Mouse (Mus musculus): Measurements from ENCODE around the gene Rpp25l.
"Not testable (repeated sequence)": the region's sequence is repeated elsewhere in the genome, so short reads cannot be mapped to it uniquely, and the experiment has no call there.

Rpp25l gene

GRCm38 (mm10) chr4:41737602-41738255, 24.4 kb upstream of the Rpp25l start:
- peak; percentile 58 to 76 for DNase-seq (ENCODE audit: low spot score in 2 of 2)

GRCm38 (mm10) chr4:41731052-41731765, 17.9 kb upstream of the Rpp25l start, which contains the start of gene Arid3c:
Gene Arid3c, minus strand, starts transcription at chr4:41731142.
- peak in 1 of 2 experiments; percentile 19 for DNase-seq (ENCODE audit: low spot score in 2 of 2)

- no peak for DNase-seq (ENCODE audit: low spot score in 2 of 2)
Measured at GRCm38 (mm10) chr4:41726826-41727621, 13.7 kb upstream of the Rpp25l start.

GRCm38 (mm10) chr4:41722918-41723351, 9.6 kb upstream of the Rpp25l start, which contains the start of gene Dctn3:
Gene Dctn3, minus strand, starts transcription at chr4:41723170.
- DNase-seq (ENCODE audit: low spot score in 2 of 2): peak; percentile 69 to 84

- DNase-seq (ENCODE audit: low spot score in 2 of 2): no peak
Measured at GRCm38 (mm10) chr4:41716834-41717233, 3.5 kb upstream of the Rpp25l start.

GRCm38 (mm10) chr4:41715596-41715995, 2.3 kb upstream of the Rpp25l start:
- DNase-seq (ENCODE audit: low spot score in 2 of 2): peak in 1 of 2 experiments; percentile 34

- DNase-seq (ENCODE audit: low spot score in 2 of 2): no peak
Measured at GRCm38 (mm10) chr4:41715082-41715481, 1.7 kb upstream of the Rpp25l start.

- DNase-seq (ENCODE audit: low spot score in 2 of 2): peak in 1 of 2 experiments; percentile 23
Measured at GRCm38 (mm10) chr4:41714276-41714675, 942 bp upstream of the Rpp25l start.

GRCm38 (mm10) chr4:41712421-41713196, 725 bp downstream of the Rpp25l start:
- peak in 1 of 2 experiments; percentile 21 for DNase-seq (ENCODE audit: low spot score in 2 of 2)

- DNase-seq (ENCODE audit: low spot score in 2 of 2): no peak
Measured at GRCm38 (mm10) chr4:41711705-41712375, 1.5 kb downstream of the Rpp25l start.

- DNase-seq (ENCODE audit: low spot score in 2 of 2): no peak
Measured at GRCm38 (mm10) chr4:41710229-41710628, 3.1 kb downstream of the Rpp25l start.

GRCm38 (mm10) chr4:41708192-41708745, 5.1 kb downstream of the Rpp25l start:
- no peak for DNase-seq (ENCODE audit: low spot score in 2 of 2)

GRCm38 (mm10) chr4:41707011-41707535, 6.3 kb downstream of the Rpp25l start:
- DNase-seq (ENCODE audit: low spot score in 2 of 2): no peak

- DNase-seq (ENCODE audit: low spot score in 2 of 2): no peak
Measured at GRCm38 (mm10) chr4:41705922-41706754, 7.2 kb downstream of the Rpp25l start.

- no peak for DNase-seq (ENCODE audit: low spot score in 2 of 2)
Measured at GRCm38 (mm10) chr4:41704651-41705050, 8.7 kb downstream of the Rpp25l start.

GRCm38 (mm10) chr4:41702226-41702625, 11.1 kb downstream of the Rpp25l start:
- not testable (repeated sequence) for DNase-seq (ENCODE audit: low spot score in 2 of 2)

GRCm38 (mm10) chr4:41700224-41700623, 13.1 kb downstream of the Rpp25l start:
- not testable (repeated sequence) for DNase-seq (ENCODE audit: low spot score in 2 of 2)

GRCm38 (mm10) chr4:41699783-41700182, 13.6 kb downstream of the Rpp25l start, which contains the start of gene Il11ra1:
Gene Il11ra1, plus strand, starts transcription at chr4:41699989.
- not testable (repeated sequence) for DNase-seq (ENCODE audit: low spot score in 2 of 2)

GRCm38 (mm10) chr4:41698421-41699016, 14.8 kb downstream of the Rpp25l start:
- DNase-seq (ENCODE audit: low spot score in 2 of 2): not testable (repeated sequence)

Measured in urinary bladder, adult 18-20 months (tissue).